Mouse (Mus musculus) lung, postnatal 0 days (tissue): ENCODE measurements at regions not wholly inside any gene's neighbourhood (a gene's known extent, or its start where the extent isn't known, plus 50 kb on each side); places are given as distances from the start of the nearest gene placed in this dataset.

Source experiments
- CTCF ChIP-seq: IDR thresholded peaks from 2 replicates; pipeline ENCODE4 v1.5.1; 2016; ENCODE audit warnings: antibody characterized with exemption, mild to moderate bottlenecking
- EP300 ChIP-seq: IDR thresholded peaks from 2 replicates; pipeline ENCODE4 v1.6.1; 2016; ENCODE audit warnings: antibody characterized with exemption, mild to moderate bottlenecking, control low read depth

DNA sequence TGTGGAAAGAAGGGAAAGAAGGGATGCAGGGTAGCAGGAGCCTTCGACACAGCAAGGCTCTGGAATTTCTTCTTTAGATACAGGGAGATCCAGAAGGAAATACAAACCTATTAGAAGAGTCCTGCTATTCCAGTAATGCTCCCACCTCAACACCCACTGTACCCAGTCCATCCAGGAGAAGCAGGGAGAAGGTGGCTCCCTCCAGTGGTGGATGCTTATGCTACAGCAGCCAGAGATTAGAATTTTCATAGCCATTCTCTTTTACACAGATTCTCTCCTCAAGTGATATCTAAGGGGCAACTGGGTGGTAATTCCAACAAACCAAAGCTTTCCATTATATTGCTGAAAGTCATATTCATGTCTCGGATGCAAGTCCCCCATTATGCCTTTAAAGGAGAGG, 373.9 kb upstream of the Nr5a2 start:
- no peak for TF ChIP-seq EP300
- TF ChIP-seq CTCF = peak; percentile 61
